ENCODE assay signal across 9 mouse cellular contexts in genomic region chr16:20213591-20214226, GRCm38 (mm10). TPM values are rescaled to one million over a fixed set of nuclear protein-coding genes. Genes with fewer than 3 reads are reported as not detected.
DNase-seq lines count a peak whose midpoint lies in the region; ATAC-seq and TF ChIP-seq lines count a peak whose summit lies in the region.
"Had no signal": no experiment of that assay in that cellular context is flagged by ENCODE, and none has a peak within 500 bp of the region (broad histone marks: within the 10 kb centered on the region; RNA-seq: fewer than 3 reads in every experiment).

No protein-coding gene starts in this region.

- intact Hi-C loops in left cerebral cortex, adult 2 months (cut with DNase I), result loop anchor here (1.0 kb wide), 1 partner anchor 89 kb away; the partner anchor contains the start of gene Parl

- 88% methylated on average over 3 of the region's 3 CpGs for WGBS in intestine, embryonic 16.5 days

- peak; percentile 26; the same call in 1 of the 2 replicates for ATAC-seq in intestine, embryonic 16.5 days

- H3K4me1 ChIP-seq in E14TG2a.4 (replicated peaks; ENCODE audit: low read depth, low read length), result no peaks in the 10 kb centered on the region
- H3K4me1 ChIP-seq in intestine, embryonic 16.5 days (ENCODE audit: control insufficient read depth, insufficient read depth, low read length), result no peaks in the 10 kb centered on the region
- H3K4me1 ChIP-seq: megakaryocyte, embryonic 14.5 days had no signal

- no peaks in the 10 kb centered on the region for H3K27me3 ChIP-seq in E14TG2a.4 (ENCODE audit: insufficient read depth, low read length)
- no peaks in the 10 kb centered on the region for H3K27me3 ChIP-seq in intestine, embryonic 16.5 days (replicated peaks; ENCODE audit: control insufficient read depth, insufficient read depth, low read length)
- H3K27me3 ChIP-seq: megakaryocyte, embryonic 14.5 days had no signal

- H3K9ac ChIP-seq in intestine, embryonic 16.5 days (ENCODE audit: low read depth, low read length), result no peak overlapping the region

- peak; percentile 84 for TF ChIP-seq CTCF in left cerebral cortex, adult 2 months (IDR thresholded peaks at IDR 0.05)
- TF ChIP-seq CTCF in E14TG2a.4 (conservative IDR thresholded peaks at IDR 0.05; ENCODE audit: low read length), result peak; percentile 98

- no peak overlapping the region for H3K4me3 ChIP-seq in left cerebral cortex, adult 2 months
- H3K4me3 ChIP-seq in E14TG2a.4 (replicated peaks; ENCODE audit: low read length), result no peak overlapping the region
- no peak overlapping the region for H3K4me3 ChIP-seq in intestine, embryonic 16.5 days (ENCODE audit: low read length)
- H3K4me3 ChIP-seq: megakaryocyte, embryonic 14.5 days had no signal

- H3K27ac ChIP-seq in left cerebral cortex, adult 2 months, result no peak overlapping the region
- no peak overlapping the region for H3K27ac ChIP-seq in intestine, embryonic 16.5 days (ENCODE audit: low read length)

- peaks cover 4% of the 10 kb centered on the region for H3K9me3 ChIP-seq in E14TG2a.4 (ENCODE audit: low read length)
- H3K9me3 ChIP-seq in intestine, embryonic 16.5 days (ENCODE audit: control insufficient read depth, low read length), result no peaks in the 10 kb centered on the region
- H3K9me3 ChIP-seq: megakaryocyte, embryonic 14.5 days had no signal

- DNase-seq in left cerebral cortex, adult 2 months (ENCODE audit: extremely low spot score in 1 of 2, low spot score in 2 of 2), result peak in 1 of 2 experiments; percentile 43
- no peak for DNase-seq in left cerebral cortex, adult 11 months (ENCODE audit: low spot score)
- DNase-seq in adrenal gland, adult 18-20 months (ENCODE audit: low spot score in 2 of 2), result peak; percentile 36 to 42
- DNase-seq in embryo, embryonic 10.5 days (ENCODE audit: low spot score), result peak; percentile 75
- peak; percentile 62 for DNase-seq in lung, postnatal 14 days
- DNase-seq in yolk sac, embryonic 10.5 days (ENCODE audit: low spot score), result no peak

- H3K36me3 ChIP-seq in E14TG2a.4 (ENCODE audit: insufficient read depth, low read length), result peaks cover 95% of the 10 kb centered on the region
- H3K36me3 ChIP-seq in intestine, embryonic 16.5 days (ENCODE audit: control insufficient read depth, insufficient read depth, low read length), result peaks cover 19% of the 10 kb centered on the region

- no peak overlapping the region for H3K4me2 ChIP-seq in intestine, embryonic 16.5 days (ENCODE audit: low read depth, low read length)

RNA-seq across cellular contexts. Expression of gene Map6d1, which starts 27.4 kb away (rescaled TPM):
- total RNA-seq in left cerebral cortex, adult 2 months (2021), result 10 to 100 TPM; 41.6 to 42.4 TPM
- 10 to 100 TPM in 1 of 2 experiments, under 1 TPM in 1; 0.19 to 10.9 TPM for total RNA-seq in adrenal gland, adult 18-20 months (2021)
- 0.31 and 0.38 TPM in 2 replicates for polyA plus RNA-seq in intestine, embryonic 16.5 days (2015; fragmentation: Nextera tagmentation; extraction: Ambion mirVana)

Comparison
In these comparisons a context has a peak if more than half of its experiments do, and no peak if none do; other contexts are left out.
1. DNase-seq: peak in adrenal gland, adult 18-20 months (2 of 2), embryo, embryonic 10.5 days (single experiment) and lung, postnatal 14 days (single experiment); none in left cerebral cortex, adult 11 months (single experiment) and yolk sac, embryonic 10.5 days (single experiment).